9 mouse cellular contexts compared by ENCODE assay signal in genomic region chr19:46314872-46315742, GRCm38 (mm10). TPM values are rescaled to one million over a fixed set of nuclear protein-coding genes. Genes with fewer than 3 reads are reported as not detected.
DNase-seq lines count a peak whose midpoint lies in the region; ATAC-seq and TF ChIP-seq lines count a peak whose summit lies in the region.
"Had no signal": no experiment of that assay in that cellular context is flagged by ENCODE, and none has a peak within 500 bp of the region (broad histone marks: within the 10 kb centered on the region; RNA-seq: fewer than 3 reads in every experiment).

No protein-coding gene starts in this region.

- H3K4me2 ChIP-seq in heart, embryonic 13.5 days = peak overlapping the region; percentile 81
- peak overlapping the region; percentile 25; the same call in 1 of the 2 replicates for H3K4me2 ChIP-seq in intestine, postnatal 0 days (replicated peaks; ENCODE audit: low read depth)
- peak overlapping the region; percentile 33 for H3K4me2 ChIP-seq in stomach, embryonic 14.5 days (replicated peaks; ENCODE audit: low read depth, low read length)
- H3K4me2 ChIP-seq in hindbrain, embryonic 12.5 days (replicated peaks) = no peak overlapping the region
- H3K4me2 ChIP-seq: limb, embryonic 15.5 days had no signal

- H3K79me2 ChIP-seq in heart, adult 2 months (replicated peaks; ENCODE audit: control insufficient read depth, insufficient read depth, low read length) = no peaks in the 10 kb centered on the region

- ATAC-seq in heart, embryonic 13.5 days (ENCODE audit: extremely low read depth, insufficient number of reproducible peaks, low FRiP score, low TSS enrichment) = no peak
- no peak for ATAC-seq in intestine, postnatal 0 days
- ATAC-seq in stomach, embryonic 14.5 days (ENCODE audit: insufficient number of reproducible peaks, insufficient read depth, low FRiP score, low read depth) = no peak
- no peak for ATAC-seq in hindbrain, embryonic 12.5 days (ENCODE audit: low FRiP score)

- no peak for TF ChIP-seq POLR2A in heart, adult 2 months (IDR thresholded peaks at IDR 0.05; ENCODE audit: insufficient read depth, low read depth, low read length)

- peak overlapping the region; percentile 17; the same call in 1 of the 2 replicates for H3K4me3 ChIP-seq in heart, embryonic 13.5 days
- H3K4me3 ChIP-seq in heart, adult 2 months = no peak overlapping the region
- no peak overlapping the region for H3K4me3 ChIP-seq in intestine, postnatal 0 days (ENCODE audit: low read depth, low read length)
- H3K4me3 ChIP-seq in stomach, embryonic 14.5 days (ENCODE audit: low read depth, low read length) = peak overlapping the region; percentile 60; the same call in 1 of the 2 replicates
- H3K4me3 ChIP-seq in hindbrain, embryonic 12.5 days = no peak overlapping the region
- H3K4me3 ChIP-seq: limb, embryonic 15.5 days had no signal

- peak overlapping the region; percentile 19; the same call in 1 of the 2 replicates for H3K9ac ChIP-seq in heart, embryonic 13.5 days
- H3K9ac ChIP-seq in heart, adult 2 months (ENCODE audit: low read depth, low read length) = no peak overlapping the region
- no peak overlapping the region for H3K9ac ChIP-seq in intestine, postnatal 0 days (ENCODE audit: low read depth, low read length)
- H3K9ac ChIP-seq in stomach, embryonic 14.5 days (replicated peaks; ENCODE audit: low read depth, low read length) = no peak overlapping the region
- H3K9ac ChIP-seq in hindbrain, embryonic 12.5 days = no peak overlapping the region
- H3K9ac ChIP-seq: limb, embryonic 15.5 days had no signal

- H3K4me1 ChIP-seq in heart, embryonic 13.5 days = peaks cover 58% of the 10 kb centered on the region
- H3K4me1 ChIP-seq in heart, adult 2 months (ENCODE audit: control insufficient read depth, insufficient read depth, low read length) = peaks cover 2% of the 10 kb centered on the region; the same call in 1 of the 2 replicates
- H3K4me1 ChIP-seq in intestine, postnatal 0 days (replicated peaks; ENCODE audit: control insufficient read depth, insufficient read depth, low read length) = no peaks in the 10 kb centered on the region
- peaks cover 44% of the 10 kb centered on the region for H3K4me1 ChIP-seq in stomach, embryonic 14.5 days (ENCODE audit: control insufficient read depth, insufficient read depth, low read length)
- H3K4me1 ChIP-seq in hindbrain, embryonic 12.5 days = peaks cover 32% of the 10 kb centered on the region

- H3K27ac ChIP-seq in heart, embryonic 13.5 days (replicated peaks) = peak overlapping the region; percentile 16; the same call in 1 of the 2 replicates
- H3K27ac ChIP-seq in heart, adult 2 months = no peak overlapping the region
- H3K27ac ChIP-seq in intestine, postnatal 0 days (ENCODE audit: low read depth, low read length) = no peak overlapping the region; the same call in 1 of the 2 replicates
- H3K27ac ChIP-seq in stomach, embryonic 14.5 days (ENCODE audit: low read length) = peak overlapping the region; percentile 93
- no peak overlapping the region for H3K27ac ChIP-seq in hindbrain, embryonic 12.5 days
- H3K27ac ChIP-seq: limb, embryonic 15.5 days had no signal

- no peak for TF ChIP-seq EP300 in heart, adult 2 months (IDR thresholded peaks at IDR 0.05; ENCODE audit: insufficient read depth, low read depth, low read length)

- no peak for DNase-seq in heart, adult 2 months
- DNase-seq in thymus, postnatal 4 days = peak; percentile 16
- DNase-seq in thymus, postnatal 0 days (ENCODE audit: low spot score) = no peak
- DNase-seq in urinary bladder, postnatal 25 days (ENCODE audit: low spot score) = no peak

- peaks cover 90% of the 10 kb centered on the region for H3K27me3 ChIP-seq in heart, embryonic 13.5 days (replicated peaks)
- peaks cover 26% of the 10 kb centered on the region for H3K27me3 ChIP-seq in heart, adult 2 months (ENCODE audit: control insufficient read depth, insufficient read depth, low read length)
- H3K27me3 ChIP-seq in intestine, postnatal 0 days (replicated peaks; ENCODE audit: control insufficient read depth, insufficient read depth, low read length) = peaks cover 48% of the 10 kb centered on the region
- H3K27me3 ChIP-seq in stomach, embryonic 14.5 days (ENCODE audit: control insufficient read depth, insufficient read depth, low read length) = 0 out of 2 replicates have a peak, but pooled peaks cover 4% of the 10 kb centered on the region
- peaks cover 87% of the 10 kb centered on the region for H3K27me3 ChIP-seq in hindbrain, embryonic 12.5 days

- WGBS in heart, embryonic 13.5 days = 26% methylated on average over 14 of the region's 14 CpGs
- 29% methylated on average over 14 of the region's 14 CpGs for whole genome bisulfite sequencing in heart, adult 2 months
- WGBS in intestine, postnatal 0 days = 20% methylated on average over 14 of the region's 14 CpGs
- 25% methylated on average over 14 of the region's 14 CpGs for WGBS in stomach, embryonic 14.5 days
- WGBS in hindbrain, embryonic 12.5 days = 50% methylated on average over 14 of the region's 14 CpGs

- TF ChIP-seq CTCF in heart, adult 2 months (IDR thresholded peaks at IDR 0.05) = no peak
- TF ChIP-seq CTCF in intestine, postnatal 0 days (IDR thresholded peaks at IDR 0.05; ENCODE audit: low read depth) = no peak

- H3K9me3 ChIP-seq in heart, embryonic 13.5 days = no peaks in the 10 kb centered on the region
- H3K9me3 ChIP-seq in intestine, postnatal 0 days (ENCODE audit: control insufficient read depth) = no peaks in the 10 kb centered on the region
- no peaks in the 10 kb centered on the region for H3K9me3 ChIP-seq in stomach, embryonic 14.5 days (ENCODE audit: control insufficient read depth, low read depth, low read length)
- no peaks in the 10 kb centered on the region for H3K9me3 ChIP-seq in hindbrain, embryonic 12.5 days (replicated peaks)
- H3K9me3 ChIP-seq: limb, embryonic 15.5 days had no signal

- intact Hi-C loops in heart, adult 2 months (cut with DNase I) = no loop called here

- peaks cover 29% of the 10 kb centered on the region for H3K36me3 ChIP-seq in heart, embryonic 13.5 days
- no peaks in the 10 kb centered on the region for H3K36me3 ChIP-seq in heart, adult 2 months (ENCODE audit: control insufficient read depth, insufficient read depth, low read length)
- H3K36me3 ChIP-seq in intestine, postnatal 0 days (ENCODE audit: control insufficient read depth, insufficient read depth) = peaks cover 20% of the 10 kb centered on the region
- H3K36me3 ChIP-seq in stomach, embryonic 14.5 days (ENCODE audit: control insufficient read depth, insufficient read depth, low read length) = peaks cover 18% of the 10 kb centered on the region
- H3K36me3 ChIP-seq in hindbrain, embryonic 12.5 days = peaks cover 20% of the 10 kb centered on the region

RNA-seq across cellular contexts. Expression of gene Nfkb2, which starts 11.0 kb away (rescaled TPM):
- 6.3 and 7.2 TPM in 2 replicates for polyA plus RNA-seq in heart, embryonic 13.5 days (2015; fragmentation: Nextera tagmentation; extraction: Ambion mirVana)
- 10 to 100 TPM; 18.3 to 20.4 TPM for total RNA-seq in heart, adult 2 months (2021)
- polyA plus RNA-seq in heart, adult 2 months (2012; rRNA removed) = 22.1 and 22.6 TPM in 2 replicates
- polyA plus RNA-seq in thymus, postnatal 0 days (2015; fragmentation: Nextera tagmentation; extraction: Ambion mirVana) = 29.1 and 31.3 TPM in 2 replicates
- polyA plus RNA-seq in intestine, postnatal 0 days (2015; fragmentation: Nextera tagmentation; extraction: Ambion mirVana) = 6.1 and 6.7 TPM in 2 replicates
- 8.0 and 10.1 TPM in 2 replicates for polyA plus RNA-seq in stomach, embryonic 14.5 days (2014; fragmentation: Nextera tagmentation; extraction: Ambion mirVana)
- 4.7 and 5.0 TPM in 2 replicates for polyA plus RNA-seq in hindbrain, embryonic 12.5 days (2016; fragmentation: Nextera tagmentation; extraction: Ambion mirVana)

RNA-seq across cellular contexts. Expression of gene Psd, which starts 11.8 kb away (rescaled TPM):
- polyA plus RNA-seq in heart, embryonic 13.5 days (2015; fragmentation: Nextera tagmentation; extraction: Ambion mirVana) = 4.3 and 5.6 TPM in 2 replicates
- total RNA-seq in heart, adult 2 months (2021) = under 1 TPM; 0.60 to 0.80 TPM
- polyA plus RNA-seq in heart, adult 2 months (2012; rRNA removed) = 1.4 and 1.6 TPM in 2 replicates
- 4.6 and 5.3 TPM in 2 replicates for polyA plus RNA-seq in thymus, postnatal 0 days (2015; fragmentation: Nextera tagmentation; extraction: Ambion mirVana)
- polyA plus RNA-seq in intestine, postnatal 0 days (2015; fragmentation: Nextera tagmentation; extraction: Ambion mirVana) = 27.1 and 30.1 TPM in 2 replicates
- polyA plus RNA-seq in stomach, embryonic 14.5 days (2014; fragmentation: Nextera tagmentation; extraction: Ambion mirVana) = 41.9 and 44.3 TPM in 2 replicates
- polyA plus RNA-seq in hindbrain, embryonic 12.5 days (2016; fragmentation: Nextera tagmentation; extraction: Ambion mirVana) = 33.2 and 34.7 TPM in 2 replicates

RNA-seq across cellular contexts. Expression of gene Fbxl15, which starts 12.9 kb away (rescaled TPM):
- polyA plus RNA-seq in heart, embryonic 13.5 days (2015; fragmentation: Nextera tagmentation; extraction: Ambion mirVana) = 9.5 and 10.2 TPM in 2 replicates
- 1 to 10 TPM; 5.3 TPM for total RNA-seq in heart, adult 2 months (2021)
- polyA plus RNA-seq in heart, adult 2 months (2012; rRNA removed) = 5.3 and 8.0 TPM in 2 replicates
- 8.3 and 9.1 TPM in 2 replicates for polyA plus RNA-seq in thymus, postnatal 0 days (2015; fragmentation: Nextera tagmentation; extraction: Ambion mirVana)
- polyA plus RNA-seq in intestine, postnatal 0 days (2015; fragmentation: Nextera tagmentation; extraction: Ambion mirVana) = 22.0 and 25.3 TPM in 2 replicates
- 13.7 and 16.1 TPM in 2 replicates for polyA plus RNA-seq in stomach, embryonic 14.5 days (2014; fragmentation: Nextera tagmentation; extraction: Ambion mirVana)
- polyA plus RNA-seq in hindbrain, embryonic 12.5 days (2016; fragmentation: Nextera tagmentation; extraction: Ambion mirVana) = 26.2 and 28.3 TPM in 2 replicates

RNA-seq across cellular contexts. Expression of gene Cuedc2, which starts 23.4 kb away (rescaled TPM):
- 114 and 131 TPM in 2 replicates for polyA plus RNA-seq in heart, embryonic 13.5 days (2015; fragmentation: Nextera tagmentation; extraction: Ambion mirVana)
- total RNA-seq in heart, adult 2 months (2021) = 10 to 100 TPM; 79.8 to 91.3 TPM
- polyA plus RNA-seq in heart, adult 2 months (2012; rRNA removed) = 58.7 and 73.5 TPM in 2 replicates
- polyA plus RNA-seq in thymus, postnatal 0 days (2015; fragmentation: Nextera tagmentation; extraction: Ambion mirVana) = 152 and 155 TPM in 2 replicates
- 78.8 and 80.0 TPM in 2 replicates for polyA plus RNA-seq in intestine, postnatal 0 days (2015; fragmentation: Nextera tagmentation; extraction: Ambion mirVana)
- polyA plus RNA-seq in stomach, embryonic 14.5 days (2014; fragmentation: Nextera tagmentation; extraction: Ambion mirVana) = 151 and 169 TPM in 2 replicates
- 239 and 261 TPM in 2 replicates for polyA plus RNA-seq in hindbrain, embryonic 12.5 days (2016; fragmentation: Nextera tagmentation; extraction: Ambion mirVana)

RNA-seq across cellular contexts. Expression of gene Mfsd13a, which starts 25.8 kb away (rescaled TPM):
- 4.5 and 5.2 TPM in 2 replicates for polyA plus RNA-seq in heart, embryonic 13.5 days (2015; fragmentation: Nextera tagmentation; extraction: Ambion mirVana)
- 1 to 10 TPM; 2.6 to 3.1 TPM for total RNA-seq in heart, adult 2 months (2021)
- 3.2 and 4.5 TPM in 2 replicates for polyA plus RNA-seq in heart, adult 2 months (2012; rRNA removed)
- 7.5 and 8.1 TPM in 2 replicates for polyA plus RNA-seq in thymus, postnatal 0 days (2015; fragmentation: Nextera tagmentation; extraction: Ambion mirVana)
- polyA plus RNA-seq in intestine, postnatal 0 days (2015; fragmentation: Nextera tagmentation; extraction: Ambion mirVana) = 11.8 and 12.7 TPM in 2 replicates
- 10.8 and 11.4 TPM in 2 replicates for polyA plus RNA-seq in stomach, embryonic 14.5 days (2014; fragmentation: Nextera tagmentation; extraction: Ambion mirVana)
- 7.1 and 7.6 TPM in 2 replicates for polyA plus RNA-seq in hindbrain, embryonic 12.5 days (2016; fragmentation: Nextera tagmentation; extraction: Ambion mirVana)

Comparison
In these comparisons a context has a peak if more than half of its experiments do, and no peak if none do; other contexts are left out.
1. H3K27ac ChIP-seq: peak in heart, embryonic 13.5 days (single experiment) and stomach, embryonic 14.5 days (single experiment); none in heart, adult 2 months (single experiment), intestine, postnatal 0 days (single experiment) and hindbrain, embryonic 12.5 days (single experiment).
2. H3K4me3 ChIP-seq: peak in heart, embryonic 13.5 days (single experiment) and stomach, embryonic 14.5 days (single experiment); none in heart, adult 2 months (single experiment), intestine, postnatal 0 days (single experiment) and hindbrain, embryonic 12.5 days (single experiment).